Mouse (Mus musculus) cerebellum, adult 2 months (tissue): ENCODE results near the gene Mymx. TPM values are rescaled to one million over a fixed set of nuclear protein-coding genes. Genes with fewer than 3 reads are reported as not detected.

Source experiments
- DNase-seq, 2 experiments: peaks; one replicate each; pipeline ENCODE4 v3.0.0; 2021
- H3K27ac ChIP-seq: fragments of 200-500 bp; 2 replicates; pipeline ENCODE4 v1.5.1; 2012; ENCODE audit warnings: low read length, control low read depth, inconsistent platforms; ENCODE audit not compliant: insufficient read depth
- H3K27me3 ChIP-seq: fragments of 200-500 bp; 2 replicates; pipeline ENCODE4 v1.6.1; 2012; ENCODE audit warnings: inconsistent platforms, mild to moderate bottlenecking, low read length, moderate library complexity; ENCODE audit not compliant: control insufficient read depth, insufficient read depth
- H3K4me1 ChIP-seq: fragments of 200-500 bp; 2 replicates; pipeline ENCODE4 v1.6.1; 2011; ENCODE audit warnings: low read length; ENCODE audit not compliant: control insufficient read depth, insufficient read depth
- H3K4me3 ChIP-seq: fragments of 200-500 bp; replicated peaks from 2 replicates; pipeline ENCODE3; 2011; ENCODE audit warnings: mild to moderate bottlenecking, low read depth, low read length, control low read depth; ENCODE audit not compliant: insufficient read depth
- CTCF ChIP-seq: fragments of 200-500 bp; IDR thresholded peaks from 2 replicates; pipeline ENCODE4 v1.5.1; 2011; ENCODE audit warnings: low read depth, mild to moderate bottlenecking, control low read depth, low read length, moderate library complexity, borderline replicate concordance; ENCODE audit not compliant: insufficient read depth
- POLR2A ChIP-seq: fragments of 200-500 bp; IDR thresholded peaks from 2 replicates; pipeline ENCODE4 v1.6.1; 2011; ENCODE audit warnings: low read length, control low read depth, borderline replicate concordance; ENCODE audit not compliant: insufficient read depth
- WGBS: fragments of 180-500 bp; shearing (Covaris S2); methylation state at CpG from one replicate; pipeline ENCODE4 v1.1.7; 2018; 5-methylcytosine and 5-hydroxymethylcytosine counted together
- polyA plus RNA-seq: library from polyadenylated mRNA; depleted of rRNA; stranded (reverse); fragments of >200 nt; gene quantifications from 2 replicates; pipeline ENCODE4 v1.2.3, GENCODE M21; 2012

Gene Mymx
- polyA plus RNA-seq, 1 experiment = not detected

DNA sequence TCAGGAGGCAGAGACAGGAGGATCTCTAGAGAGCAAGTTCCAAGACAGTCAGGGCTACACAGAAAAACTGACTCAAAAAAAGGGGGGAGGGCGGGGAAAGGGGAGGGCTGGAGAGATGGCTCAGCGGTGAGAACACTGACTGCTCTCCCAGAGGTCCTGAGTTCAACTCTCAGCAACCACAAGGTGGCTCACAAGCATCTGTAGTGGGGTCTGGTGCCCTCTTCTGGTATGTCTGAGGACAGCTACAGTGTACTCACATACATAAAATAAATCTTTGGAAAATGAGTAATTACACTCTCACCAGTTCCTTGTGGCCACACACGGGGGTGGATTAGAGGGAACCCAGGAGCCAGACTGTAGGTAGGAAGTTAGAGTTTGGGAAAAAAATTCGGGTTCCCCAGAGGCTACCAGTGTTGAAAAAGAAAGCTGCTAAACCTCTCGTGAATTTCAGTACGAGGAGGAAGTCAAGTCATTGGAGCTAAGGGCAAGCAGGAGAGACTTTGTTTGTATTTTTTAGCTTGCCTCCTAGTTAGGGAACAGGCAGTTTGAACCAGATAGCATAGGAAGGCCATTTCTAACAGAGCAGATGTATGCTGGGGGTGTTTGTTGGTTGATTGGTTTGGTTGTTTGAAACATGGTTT is 19.1 kb downstream of the Mymx start:
- no peak overlapping the region for H3K27ac ChIP-seq
- 66% methylated on average over 6 of the region's 6 CpGs for WGBS
- H3K4me1 ChIP-seq = peaks cover 23% of the 10 kb centered on the region
- H3K27me3 ChIP-seq = no peaks in the 10 kb centered on the region
- TF ChIP-seq CTCF (peak; percentile 52; the same call in 1 of the 2 replicates), POLR2A (no peak)
- DNase-seq = peak in 1 of 2 experiments; percentile 30
- no peak overlapping the region for H3K4me3 ChIP-seq

DNA sequence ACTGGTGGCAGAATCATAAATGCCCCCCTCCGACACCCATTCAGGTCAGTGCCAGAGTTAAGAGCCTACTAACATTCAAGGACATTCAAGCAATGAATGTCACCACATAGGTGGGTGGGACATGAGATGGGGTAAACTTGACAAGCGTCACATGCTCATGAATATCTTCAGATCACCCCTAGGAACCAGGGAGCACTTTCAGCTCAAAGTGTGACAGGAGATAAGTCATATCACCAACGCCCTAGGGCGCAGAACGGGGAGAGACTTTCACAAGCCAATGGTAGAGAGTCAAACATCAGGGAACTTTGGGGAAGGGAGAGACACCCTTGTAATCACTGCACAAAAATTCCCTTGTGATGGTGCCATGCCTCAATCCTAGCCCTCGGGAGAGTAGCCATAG is 19.7 kb downstream of the Mymx start:
- H3K27me3 ChIP-seq = no peaks in the 10 kb centered on the region
- WGBS = 94% methylated on average over 6 of the region's 6 CpGs
- peaks cover 23% of the 10 kb centered on the region for H3K4me1 ChIP-seq
- no peak for DNase-seq
- no peak overlapping the region for H3K27ac ChIP-seq
- H3K4me3 ChIP-seq = no peak overlapping the region
- TF ChIP-seq CTCF (no peak), POLR2A (no peak)

DNA sequence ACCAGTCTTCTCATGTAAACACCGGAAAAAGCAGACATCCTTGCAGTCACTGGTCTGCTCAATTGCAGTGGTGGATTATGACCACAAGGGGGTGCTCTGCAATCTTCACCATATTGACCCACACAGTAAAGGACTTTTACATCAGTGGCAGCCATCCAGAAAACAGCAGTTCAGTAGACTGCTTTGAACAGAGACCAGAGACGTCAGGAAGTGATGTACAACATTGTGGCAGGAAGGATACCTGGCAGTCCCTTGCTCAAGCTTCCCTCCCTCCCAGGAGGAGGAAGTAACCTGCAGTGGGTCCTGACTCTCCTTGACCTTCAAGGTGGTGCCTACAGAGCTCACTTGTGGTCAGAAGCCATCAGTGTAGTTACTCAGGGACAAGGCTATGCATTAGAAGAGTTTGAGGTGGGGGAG is 20.3 kb downstream of the Mymx start:
- H3K4me1 ChIP-seq = peaks cover 23% of the 10 kb centered on the region
- WGBS = 5% methylated on average over 2 of the region's 2 CpGs
- H3K27me3 ChIP-seq = no peaks in the 10 kb centered on the region
- peak; percentile 74 for DNase-seq
- no peak overlapping the region for H3K27ac ChIP-seq
- H3K4me3 ChIP-seq = no peak overlapping the region
- no peak for TF ChIP-seq POLR2A
- TF ChIP-seq CTCF = peak; percentile 71

DNA sequence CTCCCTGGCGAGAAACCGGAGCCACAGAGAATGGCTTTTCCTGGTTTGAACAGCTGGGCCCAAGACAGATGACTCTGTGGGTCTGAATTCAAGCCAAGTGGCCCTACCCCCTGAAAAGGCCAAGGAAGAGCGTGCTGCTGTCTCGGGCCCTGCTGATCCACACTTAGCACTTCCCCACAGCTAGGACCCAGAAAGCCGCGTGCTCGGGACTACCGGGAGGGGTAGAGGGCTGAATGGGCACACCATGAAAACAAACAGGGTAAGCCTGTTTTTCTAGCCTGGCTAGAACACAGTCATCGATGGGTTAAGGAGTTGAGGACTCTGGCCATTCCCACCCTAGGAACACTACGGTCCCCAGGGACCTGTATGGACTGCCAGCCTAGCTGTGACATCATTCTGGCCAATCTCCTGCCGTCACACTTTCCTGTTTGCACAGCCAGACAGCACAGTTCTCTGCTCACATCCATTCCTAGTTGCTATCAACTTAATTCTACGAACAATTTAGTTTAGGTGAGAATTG is 20.9 kb downstream of the Mymx start:
- no peak for DNase-seq
- no peaks in the 10 kb centered on the region for H3K27me3 ChIP-seq
- no peak overlapping the region for H3K4me3 ChIP-seq
- H3K27ac ChIP-seq = 0 out of 2 replicates have a peak overlapping the region, but pooled peaks have one; percentile 35
- peaks cover 23% of the 10 kb centered on the region for H3K4me1 ChIP-seq
- WGBS = 29% methylated on average over 12 of the region's 12 CpGs
- TF ChIP-seq POLR2A = no peak
- no peak for TF ChIP-seq CTCF

DNA sequence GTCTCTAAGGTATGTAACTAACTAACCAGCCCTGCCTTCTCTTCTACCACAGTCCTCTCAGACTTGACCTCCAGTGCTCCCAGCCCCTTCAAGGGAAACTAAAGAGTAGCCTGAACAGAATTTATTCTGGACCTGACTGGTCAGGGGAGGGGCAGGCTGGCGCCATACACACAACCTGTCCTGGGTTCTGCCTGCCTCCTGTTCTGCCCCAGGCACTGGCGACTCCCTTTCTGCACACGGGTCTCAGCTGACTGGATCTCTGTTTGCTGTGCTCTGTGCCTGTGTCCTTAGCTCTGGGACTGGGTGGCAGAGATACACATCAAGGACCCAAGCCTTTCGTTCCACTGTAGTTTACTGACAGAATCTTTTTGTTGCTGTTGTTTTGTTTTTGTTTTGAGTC is 22.3 kb downstream of the Mymx start:
- 73% methylated on average over 4 of the region's 4 CpGs for WGBS
- H3K27ac ChIP-seq = no peak overlapping the region
- H3K27me3 ChIP-seq = no peaks in the 10 kb centered on the region
- DNase-seq = no peak
- no peak for TF ChIP-seq POLR2A
- TF ChIP-seq CTCF = no peak
- no peak overlapping the region for H3K4me3 ChIP-seq
- peaks cover 16% of the 10 kb centered on the region for H3K4me1 ChIP-seq

DNA sequence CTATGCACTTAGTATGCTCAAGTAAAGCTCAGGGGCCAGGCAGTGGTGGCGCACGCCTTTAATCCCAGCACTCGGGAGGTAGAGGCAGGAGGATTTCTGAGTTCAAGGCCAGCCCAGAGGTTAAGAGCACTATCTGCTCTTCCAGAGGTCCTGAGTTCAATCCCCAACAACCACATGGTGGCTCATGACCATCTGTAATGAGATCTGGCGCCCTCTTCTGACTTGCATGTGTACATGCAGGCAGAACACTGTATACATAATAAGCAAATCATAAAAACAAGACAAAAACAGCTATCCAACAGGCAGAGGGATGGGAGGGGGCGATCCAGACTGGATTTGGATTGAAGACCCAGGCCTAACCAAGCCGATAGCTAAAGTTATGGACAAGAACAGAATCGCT is 23.1 kb downstream of the Mymx start:
- 76% methylated on average over 7 of the region's 7 CpGs for WGBS
- DNase-seq = no peak
- Histone ChIP-seq H3K4me1 (peaks cover 11% of the 10 kb centered on the region), H3K27me3 (no peaks in the 10 kb centered on the region), H3K27ac (no peak overlapping the region), H3K4me3 (no peak overlapping the region)
- TF ChIP-seq CTCF (peak; percentile 44; the same call in 1 of the 2 replicates), POLR2A (no peak)

DNA sequence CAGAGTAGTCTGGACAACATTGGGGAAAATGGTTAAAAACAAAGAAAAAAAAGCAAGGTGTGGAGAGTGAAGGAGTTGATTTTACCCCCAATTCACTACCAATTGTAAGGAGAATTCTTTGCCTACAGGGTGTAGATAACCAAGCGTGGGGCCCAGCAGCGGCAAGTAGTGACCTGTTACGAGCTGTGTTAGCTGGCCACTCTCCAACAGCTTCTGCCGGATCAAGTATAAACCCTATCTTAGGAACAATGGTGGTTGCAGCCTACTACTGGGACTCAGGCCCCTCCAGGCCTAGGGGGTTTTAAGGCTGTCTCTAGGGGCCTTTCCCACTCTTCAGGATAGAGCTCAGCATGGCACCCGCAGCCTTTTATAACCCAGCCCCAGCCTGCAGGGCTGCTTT is 23.7 kb downstream of the Mymx start:
- peaks cover 11% of the 10 kb centered on the region for H3K4me1 ChIP-seq
- no peaks in the 10 kb centered on the region for H3K27me3 ChIP-seq
- 52% methylated on average over 5 of the region's 5 CpGs for WGBS
- no peak overlapping the region for H3K27ac ChIP-seq
- DNase-seq = no peak
- H3K4me3 ChIP-seq = no peak overlapping the region
- TF ChIP-seq POLR2A = no peak
- no peak for TF ChIP-seq CTCF
